Mouse (Mus musculus): Measurements from ENCODE around the gene L1cam.

- TF ChIP-seq CTCF (IDR thresholded peaks at IDR 0.05; ENCODE audit: borderline replicate concordance, extremely low read depth, insufficient read depth, insufficient read length) (no peak), POLR2A (IDR thresholded peaks at IDR 0.05; ENCODE audit: borderline replicate concordance, extremely low read depth, insufficient read depth, insufficient read length, poor library complexity, severe bottlenecking) (no peak)
Observed at GRCm38 (mm10) chrX:73864692-73865091, 31.2 kb downstream of the L1cam start.

Data from brain, embryonic 14.5 days (tissue).